Mouse (Mus musculus) kidney, embryonic 16.5 days (tissue): ENCODE results near the gene Galnt12. TPM values are rescaled to one million over a fixed set of nuclear protein-coding genes. Genes with fewer than 3 reads are reported as not detected.

Experiments
- ATAC-seq: fragments of 200-750 bp; cut with Nextera tagmentation; 2 replicates; pipeline ENCODE4 v1.8.0; 2017; ENCODE audit warnings: moderate TSS enrichment; ENCODE audit not compliant: low FRiP score, low TSS enrichment
- H3K27ac ChIP-seq: fragments of 300-500 bp; sonication (generic); 2 replicates; pipeline ENCODE4 v1.5.1; 2014; ENCODE audit warnings: low read length
- H3K27me3 ChIP-seq: fragments of 300-500 bp; sonication (generic); 2 replicates; pipeline ENCODE4 v1.6.1; 2014; ENCODE audit warnings: low read length, control low read depth, mixed read lengths; ENCODE audit not compliant: insufficient read depth
- H3K36me3 ChIP-seq: fragments of 300-500 bp; sonication (generic); 2 replicates; pipeline ENCODE4 v1.6.1; 2014; ENCODE audit warnings: low read length, control low read depth, mixed read lengths; ENCODE audit not compliant: insufficient read depth
- H3K4me1 ChIP-seq: fragments of 300-500 bp; sonication (generic); 2 replicates; pipeline ENCODE4 v1.6.1; 2014; ENCODE audit warnings: low read length, control low read depth, mixed read lengths; ENCODE audit not compliant: insufficient read depth
- H3K4me2 ChIP-seq: fragments of 300-500 bp; sonication (generic); replicated peaks from 2 replicates; pipeline ENCODE4 v1.6.1; 2014; ENCODE audit warnings: low read depth, low read length
- H3K4me3 ChIP-seq: fragments of 300-500 bp; sonication (generic); 2 replicates; pipeline ENCODE4 v1.5.1; 2014; ENCODE audit warnings: mild to moderate bottlenecking, low read length
- H3K9ac ChIP-seq: fragments of 300-500 bp; sonication (generic); replicated peaks from 2 replicates; pipeline ENCODE4 v1.6.1; 2014; ENCODE audit warnings: low read length
- H3K9me3 ChIP-seq: fragments of 300-500 bp; sonication (generic); 2 replicates; pipeline ENCODE4 v1.6.1; 2016; ENCODE audit warnings: low read length, control low read depth
- WGBS: fragments of 180-500 bp; shearing (Covaris S2); extraction: QIAGEN DNeasy Blood & Tissue Kit; methylation state at CpG from one replicate; pipeline ENCODE4 v1.1.7; 2014; 5-methylcytosine and 5-hydroxymethylcytosine counted together
- polyA plus RNA-seq: library from polyadenylated mRNA; unstranded; fragments of >200 nt; fragmentation: Nextera tagmentation; extraction: Ambion mirVana; gene quantifications from 2 replicates; pipeline ENCODE4 v1.2.1, GENCODE M21; 2015

The Galnt12 gene
- polyA plus RNA-seq, 1 experiment from 2014 or later: 10.7 TPM

- no peaks in the 10 kb centered on the region for H3K27me3 ChIP-seq
- H3K9me3 ChIP-seq: no peaks in the 10 kb centered on the region
- no peak overlapping the region for H3K27ac ChIP-seq
- no peak overlapping the region for H3K4me3 ChIP-seq
- H3K4me2 ChIP-seq: no peak overlapping the region
- peaks cover 17% of the 10 kb centered on the region for H3K4me1 ChIP-seq
- H3K36me3 ChIP-seq: no peaks in the 10 kb centered on the region
- 78% methylated on average over 10 of the region's 10 CpGs for WGBS
- ATAC-seq: no peak
- no peak overlapping the region for H3K9ac ChIP-seq
These were observed 49.9 kb downstream of the Galnt12 start for GRCm38 (mm10) chr4:47141444-47142154.

- Histone ChIP-seq H3K27me3 (no peaks in the 10 kb centered on the region), H3K9ac (no peak overlapping the region), H3K4me1 (peaks cover 16% of the 10 kb centered on the region), H3K4me3 (no peak overlapping the region), H3K9me3 (0 out of 2 replicates have a peak, but pooled peaks cover 3% of the 10 kb centered on the region), H3K27ac (no peak overlapping the region), H3K36me3 (no peaks in the 10 kb centered on the region), H3K4me2 (no peak overlapping the region)
- 70% methylated on average over 6 of the region's 6 CpGs for WGBS
- ATAC-seq: no peak
These were observed 52.1 kb downstream of the Galnt12 start for GRCm38 (mm10) chr4:47143849-47144248.

- Histone ChIP-seq H3K4me2 (no peak overlapping the region), H3K9ac (no peak overlapping the region), H3K36me3 (no peaks in the 10 kb centered on the region), H3K4me3 (no peak overlapping the region), H3K4me1 (peaks cover 11% of the 10 kb centered on the region), H3K9me3 (0 out of 2 replicates have a peak, but pooled peaks cover 3% of the 10 kb centered on the region), H3K27ac (no peak overlapping the region), H3K27me3 (no peaks in the 10 kb centered on the region)
- no peak for ATAC-seq
- 86% methylated on average over 6 of the region's 6 CpGs for WGBS
These were observed 53.6 kb downstream of the Galnt12 start for GRCm38 (mm10) chr4:47145341-47145740.

GRCm38 (mm10) chr4:47146561-47146960 is 54.9 kb downstream of the Galnt12 start:
- WGBS: 85% methylated on average over 4 of the region's 4 CpGs
- no peak overlapping the region for H3K4me2 ChIP-seq
- ATAC-seq: no peak
- 0 out of 2 replicates have a peak, but pooled peaks cover 3% of the 10 kb centered on the region for H3K9me3 ChIP-seq
- no peaks in the 10 kb centered on the region for H3K36me3 ChIP-seq
- H3K4me1 ChIP-seq: peaks cover 17% of the 10 kb centered on the region
- no peaks in the 10 kb centered on the region for H3K27me3 ChIP-seq
- no peak overlapping the region for H3K9ac ChIP-seq
- H3K27ac ChIP-seq: no peak overlapping the region
- H3K4me3 ChIP-seq: no peak overlapping the region

GRCm38 (mm10) chr4:47149963-47150362 is 58.3 kb downstream of the Galnt12 start:
- 0 out of 2 replicates have a peak, but pooled peaks cover 3% of the 10 kb centered on the region for H3K9me3 ChIP-seq
- H3K4me2 ChIP-seq: no peak overlapping the region
- no peak overlapping the region for H3K27ac ChIP-seq
- no peaks in the 10 kb centered on the region for H3K27me3 ChIP-seq
- WGBS: 17% methylated on average over 3 of the region's 3 CpGs
- H3K4me3 ChIP-seq: no peak overlapping the region
- no peak for ATAC-seq
- H3K4me1 ChIP-seq: peaks cover 24% of the 10 kb centered on the region
- no peaks in the 10 kb centered on the region for H3K36me3 ChIP-seq
- H3K9ac ChIP-seq: no peak overlapping the region

GRCm38 (mm10) chr4:47150806-47151205 is 59.1 kb downstream of the Galnt12 start:
- Histone ChIP-seq H3K4me3 (no peak overlapping the region), H3K9ac (no peak overlapping the region), H3K36me3 (no peaks in the 10 kb centered on the region), H3K27ac (peak overlapping the region; percentile 58), H3K4me2 (no peak overlapping the region), H3K4me1 (peaks cover 24% of the 10 kb centered on the region), H3K9me3 (0 out of 2 replicates have a peak, but pooled peaks cover 7% of the 10 kb centered on the region), H3K27me3 (no peaks in the 10 kb centered on the region)
- 80% methylated on average over 3 of the region's 3 CpGs for WGBS
- ATAC-seq: peak; percentile 54

- no peak overlapping the region for H3K4me2 ChIP-seq
- H3K4me1 ChIP-seq: peaks cover 24% of the 10 kb centered on the region
- no peaks in the 10 kb centered on the region for H3K36me3 ChIP-seq
- no peak overlapping the region for H3K9ac ChIP-seq
- H3K9me3 ChIP-seq: 0 out of 2 replicates have a peak, but pooled peaks cover 7% of the 10 kb centered on the region
- ATAC-seq: peak; percentile 69
- no peaks in the 10 kb centered on the region for H3K27me3 ChIP-seq
- peak overlapping the region; percentile 58 for H3K27ac ChIP-seq
- H3K4me3 ChIP-seq: no peak overlapping the region
- WGBS: 40% methylated on average over 8 of the region's 8 CpGs
These were observed 60.0 kb downstream of the Galnt12 start for GRCm38 (mm10) chr4:47151553-47152183.

GRCm38 (mm10) chr4:47161103-47161755 is 69.5 kb downstream of the Galnt12 start:
- no peak overlapping the region for H3K4me2 ChIP-seq
- H3K9ac ChIP-seq: no peak overlapping the region
- no peak; the same call in 1 of the 2 replicates for ATAC-seq
- H3K4me3 ChIP-seq: no peak overlapping the region
- peak overlapping the region; percentile 44; the same call in 1 of the 2 replicates for H3K27ac ChIP-seq
- no peaks in the 10 kb centered on the region for H3K27me3 ChIP-seq
- WGBS: 22% methylated on average over 3 of the region's 4 CpGs
- H3K9me3 ChIP-seq: peaks cover 3% of the 10 kb centered on the region; the same call in 1 of the 2 replicates
- H3K36me3 ChIP-seq: no peaks in the 10 kb centered on the region
- H3K4me1 ChIP-seq: no peaks in the 10 kb centered on the region

- no peak overlapping the region for H3K4me3 ChIP-seq
- H3K27me3 ChIP-seq: no peaks in the 10 kb centered on the region
- H3K27ac ChIP-seq: no peak overlapping the region
- 76% methylated on average over 12 of the region's 12 CpGs for WGBS
- H3K9me3 ChIP-seq: peaks cover 3% of the 10 kb centered on the region; the same call in 1 of the 2 replicates
- no peaks in the 10 kb centered on the region for H3K4me1 ChIP-seq
- ATAC-seq: no peak
- no peak overlapping the region for H3K9ac ChIP-seq
- no peak overlapping the region for H3K4me2 ChIP-seq
- H3K36me3 ChIP-seq: no peaks in the 10 kb centered on the region
These were observed 70.3 kb downstream of the Galnt12 start for GRCm38 (mm10) chr4:47161756-47162587.
